Mouse (Mus musculus) leukemia stem cell, adult 10-12 weeks (primary cell): ENCODE data around the gene Hmces. TPM values are rescaled to one million over a fixed set of nuclear protein-coding genes. Genes with fewer than 3 reads are reported as not detected.

Source experiments
- polyA plus RNA-seq: library from polyadenylated mRNA; stranded (reverse); fragments of >175 nt; gene quantifications from 2 replicates; pipeline ENCODE4 v1.2.3, GENCODE M21; 2012; ENCODE audit warnings: low replicate concordance

Gene Hmces
- polyA plus RNA-seq = 15.6 and 45.8 TPM in 2 replicates

DNA sequence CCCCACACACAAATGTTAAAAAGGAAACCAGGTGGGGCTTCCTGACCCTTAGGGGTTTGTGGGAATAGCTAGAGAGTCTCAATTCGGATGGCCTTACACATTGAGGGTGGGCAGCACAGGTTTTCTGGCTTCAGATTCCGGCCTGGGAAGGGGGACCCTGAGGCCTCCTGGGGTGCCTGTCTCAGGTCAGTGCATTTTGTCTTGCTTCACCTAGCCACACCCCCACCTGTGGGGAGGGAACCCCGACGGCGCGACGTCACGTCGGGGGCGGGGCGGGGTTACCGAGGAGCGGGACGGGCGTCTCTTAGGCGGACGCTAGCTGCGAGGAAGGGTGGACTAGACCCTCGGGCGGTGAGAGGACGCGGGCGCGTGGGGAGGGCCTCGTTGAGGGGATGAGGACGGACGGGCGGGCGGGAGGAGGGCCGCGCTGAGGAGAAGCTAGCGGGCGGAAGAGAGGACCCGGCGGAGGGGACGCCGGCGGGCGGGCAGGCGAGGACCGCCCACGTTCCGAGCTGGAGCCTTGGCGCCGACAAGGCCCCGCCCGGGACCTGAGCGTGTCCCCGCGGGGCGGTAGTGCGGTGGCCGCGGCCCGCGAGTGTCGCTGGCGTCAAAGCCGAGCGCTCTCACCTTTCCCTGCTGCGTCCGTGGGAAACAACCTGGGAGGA is at the start of gene Hmces:
Hmces (plus strand) TSS at position 275 of the 665 bp plus-strand sequence.

DNA sequence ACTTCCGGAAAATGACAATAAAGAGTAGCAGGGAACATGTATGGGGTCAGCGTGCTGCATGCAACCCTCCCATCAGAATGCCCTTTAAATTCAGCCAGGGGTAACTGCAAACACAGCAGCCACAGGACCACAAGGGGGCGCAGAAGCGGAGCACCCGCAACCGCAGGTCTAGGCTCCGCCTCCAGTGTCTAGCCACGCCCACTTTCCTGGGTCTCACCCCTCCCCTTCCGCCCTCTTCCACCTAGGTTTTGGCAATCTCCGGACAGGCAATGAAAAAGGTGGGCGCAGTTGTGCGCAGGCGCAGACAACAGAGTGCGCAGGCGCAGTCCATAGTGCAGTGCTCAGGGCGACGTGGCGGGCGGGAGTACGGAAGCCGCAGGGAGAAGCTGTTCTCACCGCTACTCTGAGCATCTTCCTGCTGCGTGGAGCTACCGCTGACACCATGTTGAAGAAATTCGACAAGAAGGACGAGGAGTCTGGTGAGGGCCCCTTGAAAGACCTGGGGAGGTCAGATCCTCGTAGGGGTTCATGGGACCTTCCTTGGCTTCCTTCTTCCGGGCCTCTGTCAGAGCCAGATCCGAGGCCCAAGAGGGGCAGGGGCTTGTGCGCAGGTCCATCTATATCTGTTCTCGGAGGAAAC is 26.0 kb upstream of the Hmces start, which contains the start of gene Copg1:
Copg1 (plus strand) TSS at position 221 of the 640 bp plus-strand sequence.

DNA sequence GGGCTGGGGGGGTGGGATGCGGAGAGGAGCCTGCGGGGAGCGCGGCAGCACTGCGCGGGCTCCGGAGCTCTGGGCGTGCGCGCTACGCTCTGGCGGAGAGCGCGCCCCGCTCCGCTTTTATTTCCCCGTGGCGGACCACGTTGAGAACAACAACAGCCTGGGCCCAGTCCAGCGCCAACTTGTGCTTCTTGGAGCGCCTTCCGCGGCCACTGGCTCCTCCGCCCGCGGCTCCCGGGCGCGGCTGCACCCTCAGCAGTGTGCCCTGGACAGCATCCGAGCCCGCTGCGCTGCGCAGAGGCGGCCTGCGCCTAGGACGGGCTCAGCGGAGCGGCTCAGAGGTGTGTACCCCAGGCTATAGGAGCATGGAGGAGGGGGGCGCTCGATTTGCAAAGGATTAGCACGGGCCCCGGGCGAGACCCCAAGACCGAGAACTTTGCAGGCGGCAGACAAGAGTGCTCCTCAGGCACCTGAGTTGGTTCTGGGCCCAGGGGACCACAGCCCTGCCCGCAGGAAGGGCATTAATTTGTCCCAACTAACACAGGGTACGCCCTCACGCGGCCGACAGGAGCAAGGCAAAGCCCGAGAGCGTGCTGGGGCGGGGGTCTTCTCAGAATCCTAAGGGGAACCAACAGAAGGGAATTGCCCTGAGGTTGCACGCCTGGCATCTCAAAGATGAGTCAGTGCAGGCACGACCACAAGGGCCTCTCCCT is 68.0 kb downstream of the Hmces start, which contains the start of gene H1fx:
H1fx (minus strand) TSS at position 91 of the 710 bp plus-strand sequence.

Other genes with a start within 250 kb of the Hmces start
- 6.4 and 10.5 TPM in 2 replicates for gene Aplf, start 241.7 kb upstream of the Hmces start, polyA plus RNA-seq
- gene Efcc1, start 183.1 kb upstream of the Hmces start, polyA plus RNA-seq = 0.11 and 0.39 TPM in 2 replicates
- 23.6 and 27.3 TPM in 2 replicates for gene Gp9, start 135.9 kb upstream of the Hmces start, polyA plus RNA-seq
- gene Rab43, start 101.8 kb upstream of the Hmces start, polyA plus RNA-seq = 26.9 and 208 TPM in 2 replicates
- 2.4 and 3.4 TPM in 2 replicates for gene Gm45140, start 78.1 kb upstream of the Hmces start, polyA plus RNA-seq
- 23.5 and 28.8 TPM in 2 replicates for gene Isy1, start 75.1 kb upstream of the Hmces start, polyA plus RNA-seq
- gene Cnbp, start 62.8 kb upstream of the Hmces start, polyA plus RNA-seq = 46.2 and 97.5 TPM in 2 replicates
- 4.7 and 31.6 TPM in 2 replicates for gene Copg1, start 26.1 kb upstream of the Hmces start, polyA plus RNA-seq
- gene H1fx, start 67.7 kb downstream of the Hmces start, polyA plus RNA-seq = 7.6 and 34.0 TPM in 2 replicates
- gene Rab7, start 131.3 kb downstream of the Hmces start, polyA plus RNA-seq = 48.2 and 52.4 TPM in 2 replicates
- 36.3 and 68.9 TPM in 2 replicates for gene Rpn1, start 170.5 kb downstream of the Hmces start, polyA plus RNA-seq